Mouse (Mus musculus) embryonic facial prominence, embryonic 15.5 days (tissue): Measurements from ENCODE around the gene Cox10. TPM values are rescaled to one million over a fixed set of nuclear protein-coding genes. Genes with fewer than 3 reads are reported as not detected.

Source experiments
- ATAC-seq: fragments of 200-750 bp; cut with Nextera tagmentation; 2 replicates; pipeline ENCODE4 v1.8.0; 2017; ENCODE audit warnings: low read depth, moderate TSS enrichment; ENCODE audit not compliant: insufficient number of reproducible peaks, low FRiP score, low TSS enrichment
- H3K27ac ChIP-seq: fragments of 300-500 bp; sonication (generic); replicated peaks from 2 replicates; pipeline ENCODE4 v1.5.1; 2015; ENCODE audit warnings: mild to moderate bottlenecking, inconsistent platforms
- H3K27me3 ChIP-seq: fragments of 300-500 bp; sonication (generic); 2 replicates; pipeline ENCODE4 v1.6.1; 2015; ENCODE audit warnings: inconsistent platforms
- H3K36me3 ChIP-seq: fragments of 300-500 bp; sonication (generic); 2 replicates; pipeline ENCODE4 v1.6.1; 2015; ENCODE audit warnings: mild to moderate bottlenecking, inconsistent platforms
- H3K4me1 ChIP-seq: fragments of 300-500 bp; sonication (generic); 2 replicates; pipeline ENCODE4 v1.6.1; 2015; ENCODE audit warnings: inconsistent platforms
- H3K4me2 ChIP-seq: fragments of 300-500 bp; sonication (generic); replicated peaks from 2 replicates; pipeline ENCODE4 v1.6.1; 2015; ENCODE audit warnings: mild to moderate bottlenecking, inconsistent platforms
- H3K4me3 ChIP-seq: fragments of 300-500 bp; sonication (generic); replicated peaks from 2 replicates; pipeline ENCODE4 v1.5.1; 2015; ENCODE audit warnings: mild to moderate bottlenecking, inconsistent platforms
- H3K9ac ChIP-seq: fragments of 300-500 bp; sonication (generic); 2 replicates; pipeline ENCODE4 v1.6.1; 2015; ENCODE audit warnings: inconsistent platforms
- H3K9me3 ChIP-seq: fragments of 300-500 bp; sonication (generic); replicated peaks from 2 replicates; pipeline ENCODE4 v1.6.1; 2016; ENCODE audit warnings: inconsistent platforms
- WGBS: fragments of 180-500 bp; shearing (Covaris S2); methylation state at CpG from one replicate; pipeline ENCODE4 v1.1.7; 2015; 5-methylcytosine and 5-hydroxymethylcytosine counted together
- polyA plus RNA-seq: library from polyadenylated mRNA; unstranded; fragments of >200 nt; fragmentation: Nextera tagmentation; extraction: Ambion mirVana; gene quantifications from 2 replicates; pipeline ENCODE4 v1.2.1, GENCODE M21; 2015

The Cox10 gene
- polyA plus RNA-seq, 1 experiment from 2014 or later: 21.6 TPM

DNA sequence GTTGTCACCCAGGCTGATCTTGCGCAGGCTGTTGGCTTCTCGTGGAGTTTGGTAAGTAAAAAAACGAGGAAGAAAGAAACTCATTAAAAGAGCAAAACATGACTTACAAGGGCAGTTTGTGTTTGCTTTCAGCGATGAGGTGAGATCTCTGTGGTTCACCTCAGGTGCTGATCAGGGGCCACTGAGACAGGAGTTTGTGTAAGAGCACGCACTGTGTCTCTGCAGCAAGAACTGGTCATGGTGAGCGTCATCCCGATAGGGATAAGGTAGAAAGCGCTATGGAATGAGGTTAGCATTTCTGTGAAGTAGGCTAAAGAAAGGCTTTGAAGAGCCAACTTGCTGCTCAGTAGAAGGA is 436 bp upstream of the Cox10 start:
- H3K4me3 ChIP-seq: peak overlapping the region; percentile 88
- WGBS: under 1% methylated on average over 8 of the region's 8 CpGs
- peaks cover 7% of the 10 kb centered on the region for H3K36me3 ChIP-seq
- H3K27ac ChIP-seq: peak overlapping the region; percentile 93
- peaks cover 11% of the 10 kb centered on the region for H3K4me1 ChIP-seq
- ATAC-seq: 0 out of 2 replicates have a peak, but pooled peaks have one; percentile 2
- H3K9me3 ChIP-seq: no peaks in the 10 kb centered on the region
- H3K27me3 ChIP-seq: no peaks in the 10 kb centered on the region
- H3K4me2 ChIP-seq: peak overlapping the region; percentile 64
- peak overlapping the region; percentile 80 for H3K9ac ChIP-seq

DNA sequence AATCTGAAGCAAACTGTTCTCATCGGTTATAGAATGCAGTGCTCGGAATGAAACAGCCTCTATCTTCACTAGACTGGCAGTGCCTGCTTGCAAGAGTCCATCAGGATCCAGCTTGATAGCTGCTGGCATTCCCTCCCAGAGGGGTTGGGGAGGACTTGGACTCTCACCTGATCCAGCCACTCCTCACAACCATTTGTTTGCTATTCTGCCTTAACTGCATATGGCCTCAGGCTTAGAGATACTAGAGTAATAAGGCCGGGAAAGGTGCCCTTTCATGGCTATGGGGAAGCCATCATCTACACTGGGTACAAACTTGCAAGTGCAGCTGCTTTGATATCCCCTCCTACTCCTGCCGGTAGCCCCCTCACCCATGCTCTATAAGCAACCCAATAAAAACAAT is 3.1 kb downstream of the Cox10 start:
- no peak overlapping the region for H3K9ac ChIP-seq
- peaks cover 11% of the 10 kb centered on the region for H3K4me1 ChIP-seq
- no peak for ATAC-seq
- no peak overlapping the region for H3K4me3 ChIP-seq
- H3K4me2 ChIP-seq: no peak overlapping the region
- peaks cover 5% of the 10 kb centered on the region; the same call in 1 of the 2 replicates for H3K36me3 ChIP-seq
- no peak overlapping the region for H3K27ac ChIP-seq
- no peaks in the 10 kb centered on the region for H3K9me3 ChIP-seq
- no peaks in the 10 kb centered on the region for H3K27me3 ChIP-seq
- WGBS: 91% methylated on average over 4 of the region's 4 CpGs

DNA sequence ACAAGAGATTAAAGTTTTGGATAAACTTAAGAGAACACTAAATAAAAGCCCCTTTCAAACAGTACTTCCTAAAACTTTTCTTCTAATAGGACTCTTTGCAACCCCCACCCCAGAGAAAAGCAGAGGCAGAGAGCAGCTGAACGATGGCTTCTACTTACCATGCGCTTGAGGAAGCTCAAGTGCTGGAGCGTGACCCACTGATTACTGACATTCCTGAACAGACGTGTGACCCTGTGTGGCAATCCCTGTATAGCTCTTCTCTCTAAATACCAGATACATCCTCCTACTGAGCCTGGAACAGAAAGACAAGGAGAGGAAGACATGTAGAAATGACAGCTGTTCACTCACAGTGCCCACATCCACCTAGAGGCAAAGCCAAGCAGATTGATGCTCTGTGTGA is 5.9 kb downstream of the Cox10 start:
- ATAC-seq: no peak
- H3K36me3 ChIP-seq: peaks cover 8% of the 10 kb centered on the region; the same call in 1 of the 2 replicates
- no peak overlapping the region for H3K4me3 ChIP-seq
- WGBS: 45% methylated on average over 4 of the region's 4 CpGs
- no peak overlapping the region for H3K4me2 ChIP-seq
- H3K27ac ChIP-seq: no peak overlapping the region
- H3K27me3 ChIP-seq: no peaks in the 10 kb centered on the region
- peaks cover 4% of the 10 kb centered on the region for H3K4me1 ChIP-seq
- no peaks in the 10 kb centered on the region for H3K9me3 ChIP-seq
- H3K9ac ChIP-seq: no peak overlapping the region

GRCm38 (mm10) chr11:64071536-64071935 is 7.7 kb downstream of the Cox10 start:
- Histone ChIP-seq H3K27me3 (no peaks in the 10 kb centered on the region), H3K4me2 (no peak overlapping the region), H3K4me3 (no peak overlapping the region), H3K4me1 (no peaks in the 10 kb centered on the region), H3K27ac (no peak overlapping the region), H3K9ac (no peak overlapping the region), H3K36me3 (peaks cover 8% of the 10 kb centered on the region; the same call in 1 of the 2 replicates), H3K9me3 (no peaks in the 10 kb centered on the region)
- 89% methylated on average over 12 of the region's 12 CpGs for WGBS
- ATAC-seq: no peak

DNA sequence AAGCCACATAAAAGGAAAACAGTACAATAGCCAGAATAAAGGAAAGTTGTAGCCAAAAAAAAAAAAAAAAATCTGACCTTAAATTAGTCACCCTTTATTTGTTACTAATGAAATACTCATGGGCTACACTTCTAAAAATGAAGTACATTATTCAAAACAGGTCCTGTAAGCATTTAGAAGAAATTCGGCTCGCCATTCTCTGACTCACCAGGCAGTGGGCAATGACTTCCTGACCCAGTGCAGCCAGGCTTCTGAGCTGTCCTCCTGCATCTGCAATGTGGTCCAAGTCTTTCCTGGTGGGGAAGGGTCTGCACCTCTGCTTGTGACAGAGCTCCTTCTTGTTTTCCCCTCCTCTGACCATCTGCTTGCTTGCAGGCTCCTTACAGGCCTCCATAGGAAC is 13.3 kb downstream of the Cox10 start:
- Histone ChIP-seq H3K4me1 (no peaks in the 10 kb centered on the region), H3K27ac (no peak overlapping the region), H3K27me3 (no peaks in the 10 kb centered on the region), H3K9me3 (no peaks in the 10 kb centered on the region), H3K4me3 (no peak overlapping the region), H3K36me3 (peaks cover 8% of the 10 kb centered on the region; the same call in 1 of the 2 replicates), H3K9ac (no peak overlapping the region), H3K4me2 (no peak overlapping the region)
- WGBS: 73% methylated on average over 2 of the region's 2 CpGs
- no peak for ATAC-seq

- H3K4me2 ChIP-seq: no peak overlapping the region
- ATAC-seq: no peak
- H3K4me1 ChIP-seq: no peaks in the 10 kb centered on the region
- H3K27ac ChIP-seq: no peak overlapping the region
- H3K36me3 ChIP-seq: peaks cover 15% of the 10 kb centered on the region
- H3K27me3 ChIP-seq: no peaks in the 10 kb centered on the region
- H3K9me3 ChIP-seq: no peaks in the 10 kb centered on the region
- WGBS: 54% methylated on average over 3 of the region's 3 CpGs
- no peak overlapping the region for H3K4me3 ChIP-seq
- no peak overlapping the region for H3K9ac ChIP-seq
Measured at GRCm38 (mm10) chr11:64063130-64063529, 16.1 kb downstream of the Cox10 start.

DNA sequence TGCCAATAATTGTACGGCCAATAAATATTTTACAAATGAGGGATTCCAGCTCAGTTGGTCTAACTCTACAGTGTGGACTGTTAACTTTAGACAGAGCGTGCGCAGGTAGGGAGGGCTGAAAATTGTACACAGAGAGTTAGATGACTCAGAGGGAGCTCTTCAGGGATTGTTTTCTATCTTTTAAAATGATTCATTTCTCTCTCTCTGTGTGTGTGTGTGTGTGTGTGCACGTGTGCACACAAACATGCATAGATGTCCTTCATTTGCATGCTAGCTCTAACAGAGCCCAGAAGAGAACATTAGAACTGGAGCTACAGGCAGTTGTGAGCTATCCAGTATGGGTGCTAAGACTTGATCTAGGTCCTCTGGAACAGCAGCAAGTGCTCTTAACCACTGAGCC is 17.0 kb downstream of the Cox10 start:
- ATAC-seq: no peak
- no peak overlapping the region for H3K4me3 ChIP-seq
- H3K9ac ChIP-seq: no peak overlapping the region

GRCm38 (mm10) chr11:64059305-64059704 is 20.0 kb downstream of the Cox10 start:
- Histone ChIP-seq H3K9ac (no peak overlapping the region), H3K36me3 (peaks cover 13% of the 10 kb centered on the region), H3K27me3 (no peaks in the 10 kb centered on the region), H3K9me3 (no peaks in the 10 kb centered on the region), H3K4me2 (no peak overlapping the region), H3K4me1 (no peaks in the 10 kb centered on the region), H3K27ac (no peak overlapping the region), H3K4me3 (no peak overlapping the region)
- 86% methylated on average over 2 of the region's 2 CpGs for WGBS
- ATAC-seq: no peak

More for the DNA sequence above, 17.0 kb downstream of the Cox10 start:
- Histone ChIP-seq H3K4me1 (no peaks in the 10 kb centered on the region), H3K27me3 (no peaks in the 10 kb centered on the region), H3K27ac (no peak overlapping the region), H3K9me3 (no peaks in the 10 kb centered on the region), H3K36me3 (peaks cover 18% of the 10 kb centered on the region), H3K4me2 (no peak overlapping the region)
- 95% methylated on average over 4 of the region's 4 CpGs for WGBS

GRCm38 (mm10) chr11:64058474-64058873 is 20.8 kb downstream of the Cox10 start:
- no peak overlapping the region for H3K9ac ChIP-seq
- 84% methylated on average over 3 of the region's 3 CpGs for WGBS

GRCm38 (mm10) chr11:64053371-64053770 is 25.9 kb downstream of the Cox10 start:
- 50% methylated on average over 5 of the region's 5 CpGs for WGBS
- Histone ChIP-seq H3K4me3 (no peak overlapping the region), H3K9me3 (no peaks in the 10 kb centered on the region), H3K36me3 (peaks cover 6% of the 10 kb centered on the region; the same call in 1 of the 2 replicates), H3K4me1 (no peaks in the 10 kb centered on the region), H3K27ac (no peak overlapping the region), H3K27me3 (no peaks in the 10 kb centered on the region), H3K4me2 (no peak overlapping the region), H3K9ac (no peak overlapping the region)
- no peak for ATAC-seq

More at GRCm38 (mm10) chr11:64058474-64058873, 20.8 kb downstream of the Cox10 start:
- Histone ChIP-seq H3K4me1 (no peaks in the 10 kb centered on the region), H3K9me3 (no peaks in the 10 kb centered on the region), H3K36me3 (peaks cover 13% of the 10 kb centered on the region), H3K27me3 (no peaks in the 10 kb centered on the region), H3K27ac (no peak overlapping the region), H3K4me2 (no peak overlapping the region), H3K4me3 (no peak overlapping the region)
- no peak for ATAC-seq

DNA sequence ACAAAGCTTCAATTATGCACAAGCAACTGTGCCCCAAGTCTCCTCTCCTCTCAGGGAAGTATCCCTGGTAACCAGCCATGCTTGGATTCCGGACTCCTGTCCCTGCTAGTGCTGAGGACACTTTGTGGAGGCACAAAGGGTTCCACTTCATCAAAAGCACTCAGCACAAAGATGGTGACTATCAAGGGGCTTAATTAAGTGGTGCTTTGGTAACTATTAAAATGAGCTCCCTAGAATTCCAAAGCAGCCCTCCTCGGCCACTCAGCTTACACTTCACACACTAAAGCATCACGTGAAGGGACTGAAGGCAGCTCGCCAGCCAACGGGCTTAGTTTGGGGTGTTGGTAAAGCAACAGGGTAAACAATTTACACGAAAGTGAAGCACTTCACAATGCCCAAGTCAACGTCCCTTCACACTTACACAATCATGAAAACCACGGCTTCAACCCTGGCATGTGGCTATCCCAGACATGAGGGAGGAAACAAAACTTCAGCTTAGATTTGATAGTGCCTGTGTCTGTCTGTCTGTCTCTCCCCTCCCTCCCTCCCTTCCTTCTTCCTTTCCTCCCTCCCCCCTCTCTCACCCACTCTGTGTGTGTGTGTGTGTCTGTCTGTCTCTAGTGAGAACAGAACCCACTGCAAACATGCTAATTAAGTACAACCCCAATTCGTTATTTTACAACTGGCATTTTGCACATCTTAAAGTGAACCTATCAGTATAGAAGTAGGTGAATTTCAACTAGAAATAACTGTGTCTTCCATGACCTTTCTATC is 27.9 kb downstream of the Cox10 start:
- no peak overlapping the region for H3K4me3 ChIP-seq
- H3K27me3 ChIP-seq: no peaks in the 10 kb centered on the region
- H3K4me2 ChIP-seq: no peak overlapping the region
- H3K9me3 ChIP-seq: no peaks in the 10 kb centered on the region
- H3K36me3 ChIP-seq: no peaks in the 10 kb centered on the region
- no peak overlapping the region for H3K27ac ChIP-seq
- no peak for ATAC-seq
- H3K9ac ChIP-seq: no peak overlapping the region
- WGBS: 75% methylated on average over 9 of the region's 9 CpGs
- no peaks in the 10 kb centered on the region for H3K4me1 ChIP-seq

DNA sequence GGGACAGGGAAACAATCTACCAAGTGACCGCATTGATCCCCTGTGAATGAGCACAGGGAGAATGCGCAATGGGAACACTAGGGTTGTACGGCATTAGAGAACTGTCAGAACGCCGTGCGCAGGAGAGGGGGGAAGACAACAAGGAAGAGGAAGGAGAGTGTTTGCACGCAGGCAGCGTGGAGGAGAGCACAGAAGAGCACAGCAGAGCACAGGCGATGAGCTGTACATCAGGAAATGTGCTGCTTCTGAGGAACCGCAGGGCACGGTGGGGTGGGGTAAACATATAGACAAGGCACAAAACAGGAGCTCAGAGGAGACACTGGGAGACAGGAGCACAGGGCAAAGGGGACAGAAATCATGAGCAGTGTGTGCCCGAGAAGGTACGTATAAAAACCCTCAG is 31.8 kb downstream of the Cox10 start:
- ATAC-seq: no peak
- no peak overlapping the region for H3K4me3 ChIP-seq
- H3K36me3 ChIP-seq: no peaks in the 10 kb centered on the region
- WGBS: 88% methylated on average over 13 of the region's 13 CpGs
- H3K4me2 ChIP-seq: no peak overlapping the region
- H3K9me3 ChIP-seq: no peaks in the 10 kb centered on the region
- no peaks in the 10 kb centered on the region for H3K27me3 ChIP-seq
- no peaks in the 10 kb centered on the region for H3K4me1 ChIP-seq
- no peak overlapping the region for H3K9ac ChIP-seq
- H3K27ac ChIP-seq: no peak overlapping the region
